Mouse (Mus musculus) liver, embryonic 14.5 days (tissue): Measurements from ENCODE around the gene Pipox.

Experiments
- CTCF ChIP-seq: IDR thresholded peaks from 2 replicates; pipeline ENCODE4 v1.5.1; 2016; ENCODE audit warnings: antibody characterized with exemption, low read depth, control low read depth
- EP300 ChIP-seq: IDR thresholded peaks from 2 replicates; pipeline ENCODE4 v1.6.1; 2016; ENCODE audit warnings: antibody characterized with exemption, low read depth

GRCm38 (mm10) chr11:77931541-77932433 is 37.9 kb upstream of the Pipox start:
- TF ChIP-seq CTCF (no peak), EP300 (no peak)
